Mouse (Mus musculus): ENCODE measurements around the gene Thumpd2.

- TF ChIP-seq CTCF (IDR thresholded peaks at IDR 0.05; ENCODE audit: low read depth) (no peak), EP300 (IDR thresholded peaks at IDR 0.05; ENCODE audit: low read depth) (no peak)
These were observed 9.4 kb downstream of the Thumpd2 start for GRCm38 (mm10) chr17:81055522-81055921.

Measured in heart, postnatal 0 days (tissue).